Mouse (Mus musculus): ENCODE results near the gene 4930556J24Rik. TPM values are rescaled to one million over a fixed set of nuclear protein-coding genes. Genes with fewer than 3 reads are reported as not detected.

Gene 4930556J24Rik
- total and polyA plus RNA-seq, 2 experiments from 2014 or later, result not detected

DNA sequence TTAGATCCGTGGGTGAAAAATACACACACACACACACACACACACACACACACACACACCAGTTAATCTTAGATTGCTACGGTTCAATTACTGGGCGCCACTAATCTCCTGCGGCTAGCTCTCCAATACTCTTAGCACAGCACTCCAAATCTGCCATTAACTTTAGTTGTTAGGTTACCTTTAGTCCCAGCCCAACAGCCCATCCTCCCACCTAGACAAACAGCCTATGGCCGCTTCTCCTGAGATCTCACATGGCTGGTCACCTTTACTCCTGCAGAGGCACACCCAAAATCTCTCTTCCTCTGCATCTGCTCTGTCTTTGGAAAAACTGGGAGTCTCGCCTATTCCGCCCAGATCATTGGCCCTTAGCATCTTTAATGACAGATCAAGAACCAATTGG, 35.2 kb downstream of the 4930556J24Rik start:
- no peak overlapping the region for H3K27ac ChIP-seq (ENCODE audit: low read depth)
- no peak overlapping the region for H3K4me2 ChIP-seq (ENCODE audit: low read depth, low read length)
- H3K4me3 ChIP-seq (ENCODE audit: low read depth, low read length), result no peak overlapping the region
- 79% methylated on average over 7 of the region's 7 CpGs for WGBS
- TF ChIP-seq CTCF (IDR thresholded peaks at IDR 0.05; ENCODE audit: low read depth) (no peak), EP300 (IDR thresholded peaks at IDR 0.05; ENCODE audit: low read depth) (no peak)
- H3K9me3 ChIP-seq (replicated peaks; ENCODE audit: control insufficient read depth, low read length), result no peaks in the 10 kb centered on the region
- no peaks in the 10 kb centered on the region for H3K4me1 ChIP-seq (ENCODE audit: control insufficient read depth, insufficient read depth)
- no peaks in the 10 kb centered on the region for H3K36me3 ChIP-seq (replicated peaks; ENCODE audit: control insufficient read depth, insufficient read depth, low read length)
- DNase-seq (ENCODE audit: low spot score) (no peak), ATAC-seq (ENCODE audit: insufficient read depth, low read depth) (no peak)
- H3K9ac ChIP-seq (replicated peaks; ENCODE audit: low read depth, low read length), result no peak overlapping the region
- H3K27me3 ChIP-seq (ENCODE audit: control insufficient read depth, insufficient read depth, low read length), result no peaks in the 10 kb centered on the region

DNA sequence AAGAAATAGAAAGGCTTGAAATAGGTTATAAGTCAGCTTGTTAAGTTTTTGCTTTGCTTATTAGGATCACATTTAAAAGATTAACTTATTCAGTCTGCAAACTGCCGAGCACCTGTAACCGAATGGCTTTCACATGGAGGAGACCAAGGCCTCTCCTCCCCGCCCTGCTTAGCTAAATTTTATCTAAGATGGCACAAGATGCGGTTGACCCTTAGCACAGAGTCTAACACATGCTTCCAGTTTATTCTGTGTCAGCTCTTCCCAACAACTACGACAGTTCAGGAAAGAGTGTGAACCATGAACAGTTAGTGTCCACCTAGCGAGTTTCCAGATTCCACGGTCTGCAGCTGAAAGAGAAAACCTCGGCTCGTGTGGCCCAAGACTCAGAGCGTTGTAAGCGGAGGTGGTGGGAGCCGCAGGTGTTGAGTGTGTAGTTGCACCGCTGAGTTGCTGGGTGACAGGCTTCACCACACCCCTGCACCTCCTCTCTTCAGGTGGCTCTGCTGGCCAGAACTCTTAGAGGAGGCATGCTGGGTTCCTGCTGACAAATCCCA, 39.2 kb downstream of the 4930556J24Rik start:
- Histone ChIP-seq H3K4me1 (ENCODE audit: control insufficient read depth, insufficient read depth) (no peaks in the 10 kb centered on the region), H3K9me3 (replicated peaks; ENCODE audit: control insufficient read depth, low read length) (no peaks in the 10 kb centered on the region), H3K27ac (ENCODE audit: low read depth) (no peak overlapping the region), H3K4me2 (ENCODE audit: low read depth, low read length) (no peak overlapping the region), H3K36me3 (replicated peaks; ENCODE audit: control insufficient read depth, insufficient read depth, low read length) (no peaks in the 10 kb centered on the region), H3K9ac (replicated peaks; ENCODE audit: low read depth, low read length) (no peak overlapping the region), H3K4me3 (ENCODE audit: low read depth, low read length) (no peak overlapping the region), H3K27me3 (ENCODE audit: control insufficient read depth, insufficient read depth, low read length) (no peaks in the 10 kb centered on the region)
- 65% methylated on average over 13 of the region's 13 CpGs for WGBS
- no peak for TF ChIP-seq EP300 (IDR thresholded peaks at IDR 0.05; ENCODE audit: low read depth)
- no peak for TF ChIP-seq CTCF (IDR thresholded peaks at IDR 0.05; ENCODE audit: low read depth)
- ATAC-seq (ENCODE audit: insufficient read depth, low read depth) (no peak), DNase-seq (ENCODE audit: low spot score) (no peak)

DNA sequence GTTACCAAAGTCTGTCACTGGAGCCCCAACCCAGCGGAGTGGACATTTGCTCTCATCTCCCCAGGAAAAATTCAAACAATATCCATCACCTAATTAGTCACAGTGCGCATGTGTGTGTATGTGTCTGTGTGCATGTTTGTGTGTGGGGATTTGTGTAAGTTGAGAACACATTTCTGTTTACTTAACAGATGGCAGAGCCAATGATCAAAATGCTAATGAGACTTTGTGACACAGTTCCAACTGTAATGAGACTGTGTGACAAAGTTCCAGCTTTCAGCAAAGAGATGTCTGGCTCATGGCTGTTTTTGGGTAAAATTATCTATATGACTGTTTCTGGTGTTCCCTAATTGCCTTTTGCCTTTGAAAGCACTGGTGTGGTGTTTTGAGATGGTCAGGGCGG, 40.3 kb downstream of the 4930556J24Rik start:
- DNase-seq (ENCODE audit: low spot score), result no peak
- 89% methylated on average over 3 of the region's 3 CpGs for WGBS
- TF ChIP-seq CTCF (IDR thresholded peaks at IDR 0.05; ENCODE audit: low read depth) (no peak), EP300 (IDR thresholded peaks at IDR 0.05; ENCODE audit: low read depth) (no peak)

DNA sequence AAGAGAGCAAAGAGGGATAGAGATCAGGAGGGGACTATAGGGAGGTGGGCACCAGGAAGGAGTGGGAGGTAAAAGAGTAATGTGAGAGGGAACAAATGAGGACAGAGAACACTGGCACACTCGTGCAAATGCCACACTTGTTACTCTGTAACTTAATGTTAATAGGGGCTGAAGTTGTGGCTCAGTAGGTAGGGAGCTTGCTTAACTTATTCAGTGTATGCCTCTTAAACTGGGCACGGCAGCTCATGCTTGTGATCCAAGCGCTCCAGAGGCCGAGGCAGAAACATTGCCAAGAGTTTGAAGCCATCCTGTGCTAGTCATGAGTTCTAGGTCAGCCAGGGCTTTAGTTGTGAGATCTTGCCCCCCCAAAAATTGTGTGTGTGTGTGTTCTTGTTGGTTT, 41.4 kb downstream of the 4930556J24Rik start:
- Histone ChIP-seq H3K27ac (ENCODE audit: low read depth) (no peak overlapping the region), H3K9ac (replicated peaks; ENCODE audit: low read depth, low read length) (no peak overlapping the region), H3K4me3 (ENCODE audit: low read depth, low read length) (no peak overlapping the region), H3K4me1 (ENCODE audit: control insufficient read depth, insufficient read depth) (peaks cover 6% of the 10 kb centered on the region; the same call in 1 of the 2 replicates), H3K36me3 (replicated peaks; ENCODE audit: control insufficient read depth, insufficient read depth, low read length) (no peaks in the 10 kb centered on the region), H3K4me2 (ENCODE audit: low read depth, low read length) (no peak overlapping the region), H3K27me3 (ENCODE audit: control insufficient read depth, insufficient read depth, low read length) (no peaks in the 10 kb centered on the region), H3K9me3 (replicated peaks; ENCODE audit: control insufficient read depth, low read length) (no peaks in the 10 kb centered on the region)
- TF ChIP-seq CTCF (IDR thresholded peaks at IDR 0.05; ENCODE audit: low read depth), result no peak
- TF ChIP-seq EP300 (IDR thresholded peaks at IDR 0.05; ENCODE audit: low read depth), result no peak
- WGBS, result 62% methylated on average over 4 of the region's 4 CpGs
- DNase-seq (ENCODE audit: low spot score) (no peak), ATAC-seq (ENCODE audit: insufficient read depth, low read depth) (no peak)

More for the DNA sequence above, 40.3 kb downstream of the 4930556J24Rik start:
- H3K36me3 ChIP-seq (replicated peaks; ENCODE audit: control insufficient read depth, insufficient read depth, low read length), result no peaks in the 10 kb centered on the region
- no peak for ATAC-seq (ENCODE audit: insufficient read depth, low read depth)
- H3K4me1 ChIP-seq (ENCODE audit: control insufficient read depth, insufficient read depth), result peaks cover 2% of the 10 kb centered on the region; the same call in 1 of the 2 replicates
- H3K27ac ChIP-seq (ENCODE audit: low read depth), result no peak overlapping the region
- H3K4me3 ChIP-seq (ENCODE audit: low read depth, low read length), result no peak overlapping the region
- no peaks in the 10 kb centered on the region for H3K27me3 ChIP-seq (ENCODE audit: control insufficient read depth, insufficient read depth, low read length)
- H3K4me2 ChIP-seq (ENCODE audit: low read depth, low read length), result no peak overlapping the region
- no peak overlapping the region for H3K9ac ChIP-seq (replicated peaks; ENCODE audit: low read depth, low read length)
- H3K9me3 ChIP-seq (replicated peaks; ENCODE audit: control insufficient read depth, low read length), result no peaks in the 10 kb centered on the region

DNA sequence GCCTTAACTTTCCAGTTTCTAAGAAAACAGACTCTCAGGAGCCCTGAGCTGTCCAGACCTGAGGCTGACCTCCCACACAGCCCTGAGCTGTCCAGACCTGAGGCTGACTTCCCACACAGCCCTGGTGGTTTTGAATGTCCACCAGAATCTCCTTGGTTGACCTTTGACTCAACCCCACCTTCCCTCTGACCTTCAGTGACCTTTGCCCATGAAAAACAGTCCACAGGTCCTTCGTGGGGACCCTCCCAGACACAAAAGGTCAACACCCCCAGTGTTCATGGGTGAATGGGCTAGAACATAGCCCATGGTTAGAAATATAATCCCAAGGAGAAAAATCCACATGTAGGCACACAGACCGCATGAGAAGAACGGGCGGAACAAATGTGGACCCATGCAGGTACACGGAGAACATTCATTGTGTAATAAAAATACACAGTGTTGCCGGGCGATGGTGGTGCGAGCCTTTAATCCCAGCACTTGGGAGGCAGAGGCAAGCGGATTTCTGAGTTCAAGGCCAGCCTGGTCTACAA, 42.8 kb downstream of the 4930556J24Rik start:
- 88% methylated on average over 9 of the region's 9 CpGs for WGBS
- no peak overlapping the region for H3K4me2 ChIP-seq (ENCODE audit: low read depth, low read length)
- peaks cover 6% of the 10 kb centered on the region; the same call in 1 of the 2 replicates for H3K4me1 ChIP-seq (ENCODE audit: control insufficient read depth, insufficient read depth)
- DNase-seq (ENCODE audit: low spot score) (no peak), ATAC-seq (ENCODE audit: insufficient read depth, low read depth) (no peak)
- H3K27ac ChIP-seq (ENCODE audit: low read depth), result no peak overlapping the region
- no peak overlapping the region for H3K4me3 ChIP-seq (ENCODE audit: low read depth, low read length)
- TF ChIP-seq CTCF (IDR thresholded peaks at IDR 0.05; ENCODE audit: low read depth), result no peak
- TF ChIP-seq EP300 (IDR thresholded peaks at IDR 0.05; ENCODE audit: low read depth), result no peak
- no peaks in the 10 kb centered on the region for H3K27me3 ChIP-seq (ENCODE audit: control insufficient read depth, insufficient read depth, low read length)
- H3K36me3 ChIP-seq (replicated peaks; ENCODE audit: control insufficient read depth, insufficient read depth, low read length), result no peaks in the 10 kb centered on the region
- H3K9me3 ChIP-seq (replicated peaks; ENCODE audit: control insufficient read depth, low read length), result no peaks in the 10 kb centered on the region
- H3K9ac ChIP-seq (replicated peaks; ENCODE audit: low read depth, low read length), result no peak overlapping the region

All from heart, postnatal 0 days (tissue).